Mouse (Mus musculus): ENCODE measurements at regions not wholly inside any gene's neighbourhood (a gene's known extent, or its start where the extent isn't known, plus 50 kb on each side); places are given as distances from the start of the nearest gene placed in this dataset.

DNA sequence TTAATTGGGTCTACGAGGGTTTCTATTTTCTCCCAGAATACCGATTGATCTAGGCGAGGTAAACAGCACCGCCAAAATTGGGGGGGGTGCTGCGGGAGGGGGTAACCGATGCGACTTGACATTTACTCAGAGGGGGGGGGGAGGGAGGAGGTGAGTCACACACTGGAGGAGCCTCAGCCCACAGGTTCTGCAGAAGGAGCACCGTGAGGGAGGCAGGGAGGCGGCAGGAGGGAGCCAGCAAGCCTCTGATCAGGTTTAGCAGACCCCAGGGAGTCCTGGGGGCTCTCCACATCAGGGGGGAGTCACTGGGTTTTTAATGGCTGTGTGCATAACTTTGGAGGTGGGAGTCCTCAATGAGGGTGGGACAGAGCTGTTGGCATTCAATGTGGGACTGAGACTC is 51.3 kb upstream of the Ier5l start:
- no peak for TF ChIP-seq POLR2A (IDR thresholded peaks at IDR 0.05; ENCODE audit: extremely low read depth, insufficient read depth, low read length)
- no peak for TF ChIP-seq CTCF (IDR thresholded peaks at IDR 0.05; ENCODE audit: low read depth, low read length)
